Mouse (Mus musculus) liver, embryonic 14.5 days (tissue): ENCODE data around the gene Cd160.

Experiments used
- CTCF ChIP-seq: IDR thresholded peaks from 2 replicates; pipeline ENCODE4 v1.5.1; 2016; ENCODE audit warnings: antibody characterized with exemption, low read depth, control low read depth
- EP300 ChIP-seq: IDR thresholded peaks from 2 replicates; pipeline ENCODE4 v1.6.1; 2016; ENCODE audit warnings: antibody characterized with exemption, low read depth

- TF ChIP-seq CTCF, result no peak
- no peak for TF ChIP-seq EP300
Observed at GRCm38 (mm10) chr3:96788506-96788905, 40.6 kb downstream of the Cd160 start.
